Mouse (Mus musculus): ENCODE results near the gene Pcgf3.
"Not testable (repeated sequence)": the region's sequence is repeated elsewhere in the genome, so short reads cannot be mapped to it uniquely, and the experiment has no call there.

Pcgf3 gene

DNA sequence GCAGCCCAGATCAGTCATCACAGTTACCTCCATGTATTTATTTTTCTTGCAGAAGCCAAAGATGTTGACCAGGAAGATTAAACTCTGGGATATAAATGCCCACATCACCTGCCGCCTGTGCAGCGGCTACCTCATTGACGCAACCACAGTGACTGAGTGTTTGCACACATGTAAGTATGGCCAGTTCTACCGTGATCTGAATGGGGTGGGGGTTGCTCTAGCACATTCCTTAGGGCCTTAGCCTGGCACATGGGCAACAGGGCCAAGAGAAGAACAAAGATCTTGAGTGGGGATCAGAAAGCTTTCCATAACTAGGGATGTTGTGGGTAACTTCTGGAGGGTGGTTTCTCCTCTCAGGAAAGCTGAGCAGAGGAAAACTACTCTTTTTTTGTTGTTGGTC, 12.7 kb downstream of the Pcgf3 start:
- DNase-seq: no peak

DNA sequence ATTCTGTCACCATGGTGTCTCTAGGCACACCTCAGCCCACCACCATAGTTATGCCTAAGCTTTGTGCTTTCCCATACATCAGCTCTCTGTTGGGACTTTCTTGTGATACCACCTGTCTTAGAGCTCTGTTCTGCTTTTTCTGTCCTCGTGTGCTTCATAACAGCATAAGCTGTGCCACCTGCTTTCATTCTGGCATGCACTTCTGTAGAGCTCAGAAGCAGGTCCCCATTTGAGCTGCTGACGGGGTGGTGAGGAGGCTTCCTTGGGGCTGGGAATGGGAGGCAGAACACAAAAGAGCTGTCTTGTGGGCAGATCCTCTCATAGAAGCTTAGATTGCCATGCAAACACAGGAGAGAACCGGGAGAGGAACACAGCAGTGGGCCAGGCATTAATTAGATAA, 14.9 kb downstream of the Pcgf3 start:
- no peak for DNase-seq

DNA sequence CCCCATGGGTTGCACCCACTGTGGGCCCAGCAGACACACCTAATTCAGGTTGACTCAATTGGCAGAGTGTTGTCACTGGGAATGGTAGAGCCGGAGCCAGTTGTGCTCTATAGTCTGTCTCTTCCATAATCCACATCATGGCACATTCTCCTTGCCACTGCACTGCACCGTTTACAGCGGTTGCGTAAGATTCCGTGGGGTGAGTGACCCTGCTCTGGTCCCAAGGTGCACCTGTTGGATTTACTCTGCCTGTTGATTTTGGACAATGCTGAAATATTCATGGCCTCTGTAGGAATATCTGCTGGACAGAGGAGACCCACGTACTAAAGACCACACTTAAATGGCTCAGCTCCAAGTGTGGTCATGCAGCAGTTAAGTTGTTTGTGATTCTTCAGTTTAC, 22.0 kb downstream of the Pcgf3 start:
- DNase-seq: no peak

DNA sequence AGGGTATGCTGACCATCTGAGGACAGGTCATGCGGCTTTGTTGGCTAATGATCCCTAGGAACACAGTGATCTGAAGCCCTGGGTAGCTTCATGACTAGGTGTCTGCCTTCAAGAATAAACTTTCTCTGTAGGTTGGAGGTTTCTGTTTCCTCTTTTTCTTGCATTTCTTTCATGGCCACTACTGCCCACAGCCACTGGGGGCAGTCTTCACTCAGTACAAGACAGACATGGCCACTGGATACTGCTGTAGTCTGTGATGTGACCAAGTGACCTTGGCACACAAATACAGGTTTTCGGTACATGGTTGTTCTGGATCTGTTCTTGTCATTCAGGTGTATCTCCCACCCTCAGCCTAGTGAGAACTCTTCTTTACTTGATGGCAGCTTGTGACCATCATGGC, 24.2 kb downstream of the Pcgf3 start:
- DNase-seq: no peak

DNA sequence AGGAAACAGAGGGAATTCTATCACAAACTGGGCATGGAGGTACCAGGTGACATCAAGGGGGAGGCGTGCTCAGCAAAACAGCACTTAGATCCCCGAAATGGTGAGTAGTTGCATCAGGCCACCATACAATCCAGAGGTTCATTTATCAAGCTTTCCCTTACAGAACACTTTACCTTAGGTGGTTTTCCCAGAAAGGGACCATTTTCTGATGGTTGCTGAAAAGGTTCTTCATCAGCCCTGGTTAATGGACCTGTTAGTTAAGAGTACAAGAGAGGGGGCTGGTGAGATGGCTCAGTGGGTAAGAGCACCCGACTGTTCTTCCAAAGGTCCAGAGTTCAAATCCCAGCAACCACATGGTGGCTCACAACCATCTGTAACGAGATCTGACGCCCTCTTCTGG, 25.1 kb downstream of the Pcgf3 start:
- DNase-seq: not testable (repeated sequence)

DNA sequence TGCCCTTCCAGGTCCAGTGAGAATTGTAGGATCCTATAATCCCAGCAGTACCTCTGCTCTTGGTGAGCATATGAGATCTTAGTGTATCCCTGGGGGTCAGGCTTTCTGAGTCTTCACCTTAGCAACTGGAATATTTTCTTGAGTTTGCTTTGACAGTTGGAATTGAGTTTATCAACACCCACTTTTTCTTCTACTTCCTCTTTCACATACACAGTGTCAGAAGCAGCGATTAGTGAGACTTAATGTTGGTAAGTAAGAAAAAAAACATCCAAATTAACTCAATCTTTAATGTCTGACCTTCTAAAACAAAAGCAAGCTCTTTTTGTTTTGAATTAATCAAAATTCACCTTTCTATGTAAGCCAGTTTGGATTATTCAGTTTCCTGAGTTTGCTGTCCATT, 40.5 kb downstream of the Pcgf3 start:
- no peak for DNase-seq

DNA sequence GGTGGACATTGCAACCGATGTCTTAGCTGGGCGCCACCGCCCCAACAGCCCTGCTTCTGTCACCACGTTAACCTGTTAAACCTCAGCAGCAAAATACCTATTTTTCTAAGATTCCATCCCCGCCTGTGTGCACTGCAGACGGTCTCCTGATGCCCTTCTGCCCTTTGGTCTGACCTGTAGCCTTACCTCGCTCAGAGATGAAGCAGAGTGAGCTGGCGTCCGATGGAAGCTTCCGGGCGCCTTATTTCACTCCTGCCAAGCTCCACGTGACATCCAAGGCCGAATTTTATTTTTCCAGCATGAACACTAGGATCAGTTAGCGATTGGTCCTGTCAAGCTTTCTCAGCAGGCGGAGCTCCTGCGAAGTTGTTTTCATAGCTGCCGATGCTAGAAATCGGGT, 41.3 kb downstream of the Pcgf3 start:
- no peak for DNase-seq

DNA sequence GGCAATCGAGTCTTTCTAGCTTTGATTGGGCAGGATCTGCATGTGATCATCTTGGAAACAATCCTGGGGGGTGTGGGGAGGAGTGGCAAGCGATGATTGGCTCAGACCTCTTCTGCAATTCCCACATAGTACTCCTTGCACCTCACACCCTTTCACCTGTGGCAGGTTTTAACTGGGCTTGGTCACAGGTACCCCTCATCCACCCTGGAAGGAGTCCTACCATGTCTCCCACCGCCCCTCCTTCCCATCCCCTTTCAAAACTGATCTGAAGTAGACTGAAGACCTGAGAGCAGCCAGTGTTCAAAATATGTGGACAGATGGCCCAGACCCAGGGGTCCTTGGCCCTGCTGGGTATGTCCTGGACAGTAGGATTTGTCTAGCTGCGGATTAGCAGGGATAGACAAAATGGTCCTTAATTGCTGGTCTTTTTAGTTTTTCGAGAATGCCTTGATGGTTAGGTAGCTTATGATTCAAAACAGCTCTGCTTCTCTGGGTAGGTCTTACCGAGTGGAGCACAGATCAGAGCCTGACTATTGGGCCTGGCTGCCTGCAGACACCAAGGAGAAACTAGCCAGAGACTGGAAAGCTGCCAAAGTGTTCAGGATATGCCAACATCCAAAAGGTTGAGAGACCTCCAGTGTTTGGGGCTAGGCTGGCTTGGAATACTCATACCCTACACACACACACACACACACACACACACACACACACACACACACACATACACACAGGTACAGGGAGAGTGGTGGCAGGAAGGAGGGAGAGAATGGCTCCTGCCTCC, 54.7 kb downstream of the Pcgf3 start:
- no peak for DNase-seq

DNA sequence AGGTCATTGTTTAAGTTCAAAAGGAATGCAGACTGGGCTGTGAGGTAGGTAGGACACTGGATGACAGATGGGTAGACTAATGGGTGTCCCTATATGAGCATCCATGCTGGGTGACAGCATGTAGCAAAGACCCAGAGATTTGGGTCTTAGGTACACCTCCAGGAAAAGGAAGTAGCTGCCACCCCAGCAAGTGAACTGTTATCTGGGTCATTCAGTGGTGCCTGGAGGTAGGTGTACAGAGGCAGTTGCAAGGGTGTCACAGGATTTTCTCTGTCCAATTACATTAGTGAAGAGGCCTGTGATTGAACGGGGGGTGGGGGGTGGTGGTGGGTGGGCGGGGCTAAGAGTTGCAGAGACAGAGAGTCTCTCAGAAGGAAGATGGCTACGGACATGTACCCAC, 55.6 kb downstream of the Pcgf3 start:
- no peak for DNase-seq

DNA sequence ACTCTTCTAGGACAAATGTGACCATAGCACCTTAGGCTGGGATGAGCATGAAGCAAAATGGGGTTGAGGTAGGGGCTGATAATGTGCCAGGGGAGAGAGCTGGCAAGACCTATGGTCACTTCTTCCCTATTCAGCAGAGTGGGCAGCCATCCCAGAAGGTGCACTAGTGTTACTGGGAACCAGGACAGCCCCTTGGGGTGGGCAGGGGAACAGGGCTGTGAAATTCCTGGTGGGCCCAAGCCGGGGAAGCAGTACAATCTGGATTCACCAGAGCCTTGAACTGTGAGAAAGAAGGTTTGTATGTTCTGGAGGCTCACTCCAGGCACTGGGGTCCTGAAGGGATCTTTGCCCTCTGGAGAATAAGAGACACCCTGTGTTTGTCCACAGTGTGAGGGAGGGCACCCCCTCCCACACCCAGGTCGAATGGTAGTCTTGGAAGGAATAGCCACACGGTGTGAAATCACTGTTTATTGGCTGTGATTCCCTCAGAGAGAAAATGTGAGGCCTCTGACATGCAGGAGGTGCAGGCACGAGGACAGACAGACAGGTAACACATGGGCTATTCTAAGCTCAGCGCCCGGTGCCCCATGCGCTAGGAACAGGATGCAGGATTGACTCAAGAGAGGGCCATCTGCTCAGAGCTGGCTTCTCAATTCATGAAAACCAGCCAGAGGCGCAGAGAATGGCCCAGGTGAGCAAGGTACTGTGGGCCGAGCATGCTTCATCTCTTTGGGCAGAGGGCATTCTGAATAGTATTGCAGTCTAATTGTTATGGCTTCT, 57.3 kb downstream of the Pcgf3 start:
- DNase-seq: no peak

DNA sequence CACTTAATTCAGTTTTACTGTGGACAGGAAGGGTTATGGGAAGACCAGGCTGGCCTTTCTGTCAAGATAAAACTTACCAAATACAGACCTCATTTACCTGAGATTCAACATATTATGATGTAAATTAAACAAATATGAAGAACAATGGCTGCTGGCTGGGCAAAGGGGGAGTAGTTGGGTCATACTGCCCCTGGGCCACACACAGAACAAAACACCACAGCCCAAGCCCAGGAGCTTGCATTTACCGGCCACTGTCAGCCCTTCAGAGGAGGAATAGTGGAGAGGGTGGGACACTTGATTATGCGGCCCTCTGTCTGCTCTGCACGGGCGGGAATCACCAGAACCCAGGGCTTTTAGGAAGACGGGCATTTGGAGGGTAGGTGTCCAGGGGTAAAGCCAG, 57.9 kb downstream of the Pcgf3 start:
- no peak for DNase-seq

DNA sequence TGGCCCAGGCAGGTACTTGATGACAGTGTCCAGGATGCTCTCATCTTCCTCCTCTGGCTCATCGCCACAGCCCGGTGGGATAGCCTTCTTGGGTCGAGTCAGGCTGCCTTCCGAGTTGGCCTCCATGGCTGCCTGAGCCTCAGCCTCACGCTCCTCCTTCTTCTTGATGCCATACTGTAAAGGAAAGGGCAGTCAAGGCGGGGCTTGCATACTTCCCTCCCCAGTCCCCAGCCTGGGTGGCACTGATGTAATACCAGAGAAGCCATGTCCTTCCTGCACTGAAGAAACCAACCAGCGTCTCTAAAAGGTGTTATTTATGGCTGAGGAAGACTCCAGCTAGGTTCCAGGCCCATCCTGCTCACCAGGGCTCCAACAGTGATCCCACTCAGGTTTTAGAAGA, 59.1 kb downstream of the Pcgf3 start:
- no peak for DNase-seq

DNA sequence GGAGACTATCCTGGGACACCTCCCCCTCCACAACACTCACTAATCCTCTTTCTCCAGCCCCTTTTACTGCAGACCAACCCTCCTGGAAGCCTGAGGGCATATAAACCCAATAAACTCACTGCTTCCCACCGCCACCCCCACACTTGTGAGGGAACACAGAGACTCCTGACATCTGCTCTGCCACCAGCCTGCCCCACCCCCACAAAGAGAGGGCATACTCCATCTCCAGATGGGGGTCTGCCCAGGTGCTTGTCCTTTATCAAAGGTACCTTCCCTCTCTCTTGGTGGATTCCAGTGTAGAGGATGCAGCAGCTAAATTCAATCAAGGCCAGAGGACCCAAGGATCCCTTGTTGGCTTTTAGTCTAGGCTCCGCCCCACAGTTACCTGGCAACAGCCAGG, 60.0 kb downstream of the Pcgf3 start:
- DNase-seq: no peak

DNA sequence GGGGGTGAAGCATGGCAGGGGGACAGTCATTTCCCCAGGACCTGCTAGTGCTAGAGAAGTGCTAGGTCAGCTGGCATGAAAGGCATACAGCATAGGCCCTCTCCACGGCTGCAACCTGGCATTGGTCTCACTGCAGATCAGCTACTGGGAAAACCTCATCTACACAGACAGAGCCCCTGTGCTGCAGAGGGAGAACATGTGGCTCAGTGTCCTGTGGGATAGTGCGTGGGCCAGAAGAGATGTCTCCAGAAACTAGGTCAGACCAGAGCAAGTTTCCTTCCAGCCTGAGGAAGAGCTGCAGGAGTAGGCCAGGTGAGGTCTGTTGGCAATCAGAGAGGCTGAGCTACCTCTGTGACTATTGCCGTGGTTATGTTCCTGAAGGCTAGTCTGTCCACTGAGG, 60.9 kb downstream of the Pcgf3 start:
- DNase-seq: no peak

DNA sequence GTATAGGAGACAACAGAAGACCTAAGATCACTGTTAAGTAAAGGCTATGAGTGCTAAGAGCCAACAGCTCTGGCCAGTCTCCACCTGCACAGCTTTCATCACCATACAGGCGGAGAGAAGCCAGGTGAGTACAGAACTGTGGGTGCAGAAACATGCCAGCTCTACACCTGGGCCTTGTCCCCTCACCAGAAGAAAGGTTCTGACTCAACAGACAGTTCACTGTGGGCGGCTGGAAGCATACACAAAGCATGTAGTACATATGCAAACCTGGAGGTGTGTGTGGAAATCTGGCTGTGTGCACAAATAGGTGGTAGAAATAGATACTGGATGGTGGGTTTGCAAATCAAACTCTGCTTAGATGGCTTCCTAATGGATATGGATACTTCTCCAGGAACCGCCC, 61.6 kb downstream of the Pcgf3 start:
- DNase-seq: no peak

DNA sequence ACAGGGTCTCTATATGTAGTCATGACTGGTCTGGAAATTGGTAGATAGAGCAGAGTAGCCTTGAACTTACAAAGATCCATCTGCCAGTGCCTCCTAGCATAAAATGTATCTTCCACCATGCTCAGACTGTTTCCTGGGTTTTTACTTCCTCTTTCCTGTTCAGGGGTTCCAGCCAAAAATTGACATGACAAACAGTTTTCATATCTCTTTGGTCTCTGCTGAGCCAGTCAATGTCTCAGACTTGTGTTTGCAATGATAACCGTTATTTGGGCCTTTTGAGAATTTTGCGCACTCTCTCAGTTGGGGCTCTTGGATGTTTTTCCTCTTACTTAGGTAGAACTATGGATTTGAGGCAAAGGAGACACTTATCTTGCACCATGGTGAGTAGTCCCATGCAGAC, 73.2 kb downstream of the Pcgf3 start:
- DNase-seq: no peak

DNA sequence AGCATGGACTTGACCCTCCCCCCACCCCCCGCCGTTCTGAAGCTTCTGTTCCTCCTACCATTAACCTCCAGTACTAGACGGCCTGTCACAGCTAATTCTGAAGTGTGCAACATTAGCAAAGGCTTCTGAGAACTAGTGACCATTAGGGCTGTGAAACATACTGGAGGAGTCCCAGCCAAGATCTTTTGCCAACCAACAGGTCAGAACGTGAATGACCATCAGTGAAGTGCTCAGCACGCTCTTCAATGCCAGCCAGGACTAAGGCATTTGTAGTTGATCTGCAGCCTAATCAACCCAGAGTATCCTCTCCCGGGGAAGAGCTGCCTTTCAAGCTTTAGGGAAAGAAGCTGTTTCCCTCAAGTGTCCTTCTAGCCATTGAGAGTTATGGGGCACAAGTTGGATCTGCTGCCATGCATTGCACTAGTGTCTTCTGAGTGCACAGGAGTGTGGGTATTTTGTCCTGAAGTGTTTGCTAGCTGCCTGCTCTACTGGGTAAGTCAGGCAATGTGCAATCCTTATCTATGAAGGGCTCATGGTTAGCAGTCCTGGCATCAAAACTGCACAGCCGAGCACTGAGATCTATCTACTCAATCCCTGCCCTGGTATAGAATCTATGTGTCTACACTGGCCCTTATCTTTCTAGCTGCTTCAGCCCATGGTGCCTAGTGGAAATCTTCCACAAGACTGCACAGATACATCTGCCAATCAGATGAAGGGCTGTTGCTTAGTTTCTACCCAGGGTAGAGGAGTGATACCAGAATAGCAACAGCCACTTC, 82.7 kb downstream of the Pcgf3 start:
- no peak for DNase-seq

DNA sequence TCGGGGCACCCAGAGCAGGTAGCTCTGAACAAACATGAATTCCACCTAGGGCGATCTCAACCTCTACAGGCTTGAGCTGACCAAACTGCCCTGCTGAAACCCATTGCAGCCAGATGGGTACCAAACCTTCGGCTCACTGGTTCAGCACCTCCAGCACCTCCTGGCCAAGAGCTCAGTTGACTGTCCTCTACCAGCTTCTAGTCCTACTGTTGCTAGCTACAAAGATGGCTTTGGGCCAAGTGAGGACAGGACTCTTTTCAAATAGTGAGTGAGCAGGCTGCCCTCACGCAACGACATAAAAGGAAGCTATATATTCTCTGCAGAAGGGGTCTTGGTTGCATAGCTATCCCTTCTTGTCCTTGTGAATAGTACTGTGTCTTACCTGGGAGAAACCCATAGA, 86.6 kb downstream of the Pcgf3 start:
- DNase-seq: no peak

DNA sequence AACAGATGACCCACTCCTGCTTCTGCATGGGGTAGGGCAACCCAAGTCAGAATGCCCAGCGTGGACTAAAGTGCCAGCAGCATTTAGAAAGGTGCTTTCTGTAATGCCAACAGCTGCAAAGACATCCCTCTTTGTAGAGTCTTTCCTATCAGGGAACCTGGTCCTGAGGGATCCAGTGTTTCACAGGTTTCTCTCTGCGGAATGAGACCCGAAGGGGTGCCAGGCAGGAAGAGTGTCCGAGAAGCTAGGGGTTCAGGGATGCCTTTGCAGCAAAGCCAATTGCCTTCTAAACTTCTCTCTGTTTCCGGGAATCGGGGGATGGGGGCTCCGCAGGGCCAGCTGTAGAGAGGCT, 88.1 kb downstream of the Pcgf3 start:
- no peak for DNase-seq

DNA sequence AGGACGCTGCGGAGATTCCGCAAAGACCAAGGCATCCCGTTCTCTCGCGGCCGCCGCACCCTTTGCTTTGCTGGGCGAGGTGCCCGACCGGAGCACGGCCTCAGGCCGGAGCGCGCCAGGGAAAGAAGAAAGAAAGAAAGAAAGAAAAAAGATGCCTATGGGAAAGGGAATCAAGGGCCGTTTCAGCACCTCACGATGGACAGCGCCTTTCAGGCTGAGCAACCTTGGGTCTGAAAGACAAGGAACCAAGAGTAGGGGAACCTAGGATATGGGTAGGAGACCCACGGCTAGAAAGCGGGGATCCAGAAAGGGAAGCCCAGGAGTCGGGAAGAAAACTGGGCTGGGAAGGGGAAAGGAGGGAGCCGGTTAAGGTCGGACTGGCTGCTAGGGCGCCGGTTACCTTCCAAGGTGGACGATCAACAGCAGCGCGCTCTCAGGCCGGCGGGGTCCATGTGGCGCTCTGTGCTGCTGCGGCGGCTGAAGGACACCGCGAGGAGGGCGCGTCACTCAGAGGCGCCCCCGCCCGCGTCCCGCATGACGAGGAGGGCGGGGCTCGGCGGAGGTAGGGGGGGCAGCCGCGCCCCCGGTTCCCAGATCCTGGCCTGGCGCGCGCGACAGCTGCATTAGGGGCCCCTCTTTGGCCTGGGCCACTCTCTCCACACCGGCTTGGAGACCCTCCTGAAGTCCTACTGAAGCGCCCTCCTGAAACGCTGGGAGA, 88.6 kb downstream of the Pcgf3 start, which contains the start of gene Cplx1:
Gene Cplx1, minus strand, starts transcription at position 536 of the 718 bp plus-strand sequence.
- DNase-seq: no peak

DNA sequence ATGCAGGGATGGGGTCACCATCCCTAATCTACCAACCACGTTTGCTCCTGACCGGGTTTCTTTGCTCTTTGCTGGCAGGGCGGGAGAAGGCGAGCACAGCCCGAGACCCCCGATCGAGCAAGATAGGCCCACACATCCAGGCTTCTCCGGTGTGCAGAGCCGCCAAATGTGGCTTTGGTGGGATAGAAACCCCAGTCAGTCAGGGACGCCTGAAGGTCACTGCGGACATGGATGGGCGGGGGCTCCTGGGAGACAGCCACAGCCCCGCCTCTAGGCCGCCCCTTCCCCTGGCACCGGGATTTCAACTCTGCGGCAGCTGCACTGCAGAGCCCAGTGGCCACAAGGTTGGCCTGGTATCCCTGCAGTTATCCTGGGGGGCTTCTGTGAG, 89.2 kb downstream of the Pcgf3 start:
- DNase-seq: no peak

DNA sequence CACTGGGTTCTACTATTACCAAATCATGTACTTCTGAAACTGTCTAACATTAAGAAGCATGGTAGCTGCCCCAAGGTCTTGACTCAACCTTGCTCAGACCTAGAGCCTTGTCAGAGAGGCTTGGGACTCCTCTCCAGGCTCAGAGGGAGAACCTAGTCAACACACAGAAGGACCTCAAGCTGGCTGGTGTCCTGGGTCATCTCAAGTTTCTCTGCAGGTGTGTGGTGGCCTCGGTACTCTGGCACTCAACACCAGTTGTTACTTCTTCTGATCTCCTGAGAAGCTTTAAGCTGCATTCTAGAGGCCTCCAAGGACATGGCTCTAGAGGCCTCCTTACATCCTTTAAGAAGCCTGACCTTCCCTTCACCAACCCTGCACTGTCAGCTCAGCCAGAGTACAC, 93.0 kb downstream of the Pcgf3 start:
- no peak for DNase-seq
